Mouse (Mus musculus) liver, adult 2 months (tissue): ENCODE measurements around the gene Mcoln2.
"Not testable (repeated sequence)": the region's sequence is repeated elsewhere in the genome, so short reads cannot be mapped to it uniquely, and the experiment has no call there.

Source experiments
- CTCF ChIP-seq: fragments of 200-500 bp; IDR thresholded peaks from 2 replicates; pipeline ENCODE4 v1.5.1; 2011; ENCODE audit warnings: low read depth, low read length, control low read depth
- POLR2A ChIP-seq: fragments of 200-500 bp; IDR thresholded peaks from 2 replicates; pipeline ENCODE4 v1.6.1; 2011; ENCODE audit warnings: low read length, control low read depth; ENCODE audit not compliant: insufficient read depth; ENCODE audit errors: extremely low read depth

- TF ChIP-seq CTCF, POLR2A: not testable (repeated sequence)
Observed at GRCm38 (mm10) chr3:146209759-146210158, 60.1 kb downstream of the Mcoln2 start.
